Mouse (Mus musculus) mouse embryonic stem cell (cell line): ENCODE data around the gene Pappa2.

ENCODE experiments used
- in situ Hi-C, 2 experiments: fragments of 300-500 bp; cut with MboI; formaldehyde crosslinking; loops; 1 replicate in 1 of 2; 3 replicates in 1 of 2; pipeline ENCODE4 v1.14.3; 2019 to 2020; ENCODE audit warnings: low sequenced_read_pairs in 2 of 2, low pct_unique_long_range_greater_than_20kb in 1 of 2, mixed read lengths in 1 of 2; ENCODE audit not compliant: unreplicated experiment in 1 of 2

Gene Pappa2

GRCm38 (mm10) chr1:158920451-158920850, 59.8 kb downstream of the Pappa2 start:
- in situ Hi-C loops = no loop called here

GRCm38 (mm10) chr1:158918890-158919289, 61.4 kb downstream of the Pappa2 start:
- in situ Hi-C loops = no loop called here

- in situ Hi-C loops = no loop called here
These were observed 63.2 kb downstream of the Pappa2 start for GRCm38 (mm10) chr1:158917067-158917466.

GRCm38 (mm10) chr1:158915592-158915991, 64.7 kb downstream of the Pappa2 start:
- in situ Hi-C loops = no loop called here

GRCm38 (mm10) chr1:158910661-158911060, 69.6 kb downstream of the Pappa2 start:
- in situ Hi-C loops = no loop called here

GRCm38 (mm10) chr1:158897339-158897738, 83.0 kb downstream of the Pappa2 start:
- in situ Hi-C loops = no loop called here

- in situ Hi-C loops = no loop called here
These were observed 85.8 kb downstream of the Pappa2 start for GRCm38 (mm10) chr1:158894441-158894840.

- in situ Hi-C loops = no loop called here
These were observed 104.8 kb downstream of the Pappa2 start for GRCm38 (mm10) chr1:158875487-158875886.

- in situ Hi-C loops = no loop called here
These were observed 105.7 kb downstream of the Pappa2 start for GRCm38 (mm10) chr1:158874552-158875077.

- in situ Hi-C loops = no loop called here
These were observed 106.7 kb downstream of the Pappa2 start for GRCm38 (mm10) chr1:158873631-158874030.

GRCm38 (mm10) chr1:158871401-158871800, 108.9 kb downstream of the Pappa2 start:
- in situ Hi-C loops = no loop called here

- in situ Hi-C loops = no loop called here
These were observed 120.1 kb downstream of the Pappa2 start for GRCm38 (mm10) chr1:158860190-158860589.

GRCm38 (mm10) chr1:158853936-158854882, 126.1 kb downstream of the Pappa2 start:
- in situ Hi-C loops = no loop called here

- in situ Hi-C loops = no loop called here
These were observed 127.3 kb downstream of the Pappa2 start for GRCm38 (mm10) chr1:158852836-158853567.

GRCm38 (mm10) chr1:158850459-158850858, 129.8 kb downstream of the Pappa2 start:
- in situ Hi-C loops = no loop called here

GRCm38 (mm10) chr1:158844604-158845003, 135.7 kb downstream of the Pappa2 start:
- in situ Hi-C loops = no loop called here

- in situ Hi-C loops = no loop called here
These were observed 143.1 kb downstream of the Pappa2 start for GRCm38 (mm10) chr1:158837151-158837550.

- in situ Hi-C loops = no loop called here
These were observed 150.1 kb downstream of the Pappa2 start for GRCm38 (mm10) chr1:158830152-158830551.

GRCm38 (mm10) chr1:158827931-158828330, 152.4 kb downstream of the Pappa2 start:
- in situ Hi-C loops = no loop called here
